Mouse (Mus musculus) cerebellum, postnatal 36 days (tissue): ENCODE measurements around the gene Mog.
A peak's percentile ranks its signal among the peaks of the same experiment; 100 is the strongest.
"Not testable (repeated sequence)": the region's sequence is repeated elsewhere in the genome, so short reads cannot be mapped to it uniquely, and the experiment has no call there.

ENCODE experiments used
- DNase-seq, 2 experiments: peaks; one replicate each; pipeline ENCODE4 v3.0.0; 2021 to 2022; ENCODE audit warnings: mixed read lengths in 2 of 2

The Mog gene

DNA sequence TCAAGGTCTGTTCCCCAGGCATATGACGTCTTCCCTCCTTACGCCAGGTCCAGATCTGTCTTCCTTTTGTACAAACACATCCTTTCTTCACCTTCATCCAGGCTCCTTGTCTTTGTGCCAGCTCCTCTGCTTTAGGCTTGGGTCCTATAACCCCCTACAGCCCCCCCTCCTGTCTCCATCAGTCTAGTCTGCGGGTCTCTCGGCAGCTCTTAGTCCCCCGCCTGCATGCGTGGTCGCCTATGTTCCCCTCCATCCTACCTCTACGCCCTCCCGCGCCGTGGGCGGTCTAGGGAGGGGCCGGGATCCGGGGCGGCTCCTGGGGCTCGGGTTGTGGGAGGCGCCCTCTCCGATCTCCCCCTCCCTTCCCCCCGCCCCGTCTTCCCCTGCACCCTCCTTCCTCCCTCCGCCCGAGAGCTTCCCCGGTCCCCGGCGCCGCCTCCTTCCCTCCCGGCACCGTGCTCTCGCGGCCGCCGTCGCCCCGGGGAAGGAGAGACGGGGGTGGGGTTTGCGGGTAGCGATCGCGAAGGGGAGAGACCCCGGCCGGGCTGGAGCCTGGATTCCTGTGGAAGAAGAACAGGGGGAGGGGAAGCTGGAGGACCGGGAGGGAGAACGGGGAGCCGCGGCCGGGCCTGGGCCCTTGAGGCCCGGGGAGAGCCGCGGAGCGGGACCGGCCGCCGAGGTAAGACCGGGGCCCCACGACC is 22.6 kb upstream of the Mog start, which contains the start of gene Gabbr1:
Gene Gabbr1, plus strand, starts transcription at position 356 of the 701 bp plus-strand sequence.
- DNase-seq, result peak; percentile 79 to 87

DNA sequence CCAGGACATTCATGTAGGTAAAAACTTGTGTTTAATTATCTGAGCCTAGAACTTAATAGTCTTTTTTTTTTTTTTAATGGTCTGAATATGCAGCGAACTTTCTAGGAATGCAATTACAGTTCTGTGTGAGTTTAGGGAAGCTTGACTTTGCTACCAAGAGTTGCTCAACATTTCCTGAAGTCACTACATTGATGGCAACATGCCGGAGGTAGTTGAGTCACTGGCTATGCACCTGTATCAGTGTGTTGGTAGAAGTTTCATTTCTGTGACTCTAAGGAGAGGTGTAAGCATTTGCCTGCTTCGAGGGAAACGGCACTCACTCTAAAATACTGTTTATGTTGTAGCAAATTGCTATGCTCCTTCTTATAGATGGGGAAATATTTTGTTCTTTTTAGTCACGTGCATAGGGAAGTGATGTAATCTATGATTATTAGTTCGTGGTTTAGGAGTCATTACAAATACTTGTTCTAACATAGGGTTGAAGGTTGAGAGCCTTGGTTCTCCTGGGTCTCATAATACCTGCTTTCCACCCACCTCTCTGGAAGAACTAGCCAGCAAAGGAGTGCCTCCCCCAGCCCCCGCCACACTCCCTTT is 21.6 kb upstream of the Mog start:
- DNase-seq, result no peak

DNA sequence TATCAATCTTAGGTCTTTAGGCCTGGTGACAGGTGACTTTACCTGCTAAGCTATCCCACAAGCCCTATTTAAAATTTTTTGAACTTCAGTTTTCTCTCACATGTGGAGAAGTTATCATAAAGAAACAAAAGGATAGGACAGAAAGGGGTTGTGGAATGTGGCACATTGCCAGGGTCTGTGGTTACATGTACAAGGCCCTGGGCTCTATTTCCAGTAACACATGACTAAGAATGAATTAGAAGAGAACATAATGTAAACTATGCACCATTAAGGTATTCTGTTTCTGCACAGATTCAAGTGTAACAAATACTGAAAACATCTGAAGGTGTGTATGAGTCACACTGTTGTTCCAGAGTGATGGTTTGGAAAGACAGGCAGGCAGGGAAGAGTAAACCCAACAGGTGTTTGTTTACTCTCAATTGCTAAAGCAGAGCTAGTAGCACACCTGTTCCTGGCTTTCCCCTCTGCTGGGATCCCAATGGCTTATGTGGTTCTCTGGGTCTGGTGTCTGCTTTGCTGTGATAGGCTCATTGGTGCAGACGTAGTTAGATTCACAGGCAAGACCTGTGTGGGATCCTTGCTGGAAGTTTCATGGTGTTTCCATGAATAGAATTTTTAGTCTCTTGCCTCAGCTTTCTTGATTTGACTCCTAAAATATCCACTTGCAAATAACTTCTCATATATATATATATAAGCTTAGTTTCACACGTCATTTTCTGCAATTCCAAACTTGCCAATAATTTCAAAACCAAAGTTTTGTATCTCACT is 16.1 kb upstream of the Mog start:
- DNase-seq, result no peak

DNA sequence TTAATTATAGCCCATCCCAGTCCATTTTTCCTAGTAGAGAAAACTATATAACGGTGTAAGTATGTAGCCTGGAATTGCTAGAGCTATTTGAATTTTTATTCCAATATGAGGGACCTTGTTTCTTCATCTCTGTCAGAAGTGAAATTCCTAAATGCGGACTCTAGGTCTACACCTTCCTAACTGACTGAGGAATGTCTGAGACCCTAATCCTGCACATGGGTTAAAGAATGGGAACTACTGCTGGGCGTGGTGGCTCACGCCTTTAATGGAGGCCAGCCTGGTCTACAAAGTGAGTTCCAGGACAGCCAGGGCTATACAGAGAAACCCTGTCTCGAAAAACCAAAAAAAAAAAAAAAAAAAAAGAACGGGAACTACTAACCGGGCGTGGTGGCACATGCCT is 6.0 kb upstream of the Mog start:
- no peak for DNase-seq

DNA sequence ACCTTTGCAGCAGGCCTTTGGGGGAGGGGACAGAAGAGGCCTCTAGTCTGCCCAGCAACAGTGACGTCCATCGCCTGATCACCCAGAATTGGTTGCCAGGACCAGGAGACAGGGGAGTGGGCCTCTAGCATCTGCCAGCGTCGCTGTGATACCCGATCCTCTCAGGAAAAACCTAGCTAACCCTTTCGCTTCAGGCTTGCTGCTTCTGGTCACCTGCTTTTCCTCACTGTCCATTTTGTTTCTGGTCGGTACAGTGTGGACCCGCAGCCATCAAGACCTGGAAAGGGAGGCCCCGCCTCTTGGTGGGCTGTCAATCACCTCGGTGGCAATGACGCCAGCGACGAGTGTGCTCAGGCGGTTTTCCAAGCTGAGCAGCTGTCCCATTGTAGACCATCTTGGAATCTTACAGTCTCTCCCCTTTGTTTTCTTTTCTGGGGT is 5.5 kb upstream of the Mog start:
- DNase-seq, result peak; percentile 92 to 96

DNA sequence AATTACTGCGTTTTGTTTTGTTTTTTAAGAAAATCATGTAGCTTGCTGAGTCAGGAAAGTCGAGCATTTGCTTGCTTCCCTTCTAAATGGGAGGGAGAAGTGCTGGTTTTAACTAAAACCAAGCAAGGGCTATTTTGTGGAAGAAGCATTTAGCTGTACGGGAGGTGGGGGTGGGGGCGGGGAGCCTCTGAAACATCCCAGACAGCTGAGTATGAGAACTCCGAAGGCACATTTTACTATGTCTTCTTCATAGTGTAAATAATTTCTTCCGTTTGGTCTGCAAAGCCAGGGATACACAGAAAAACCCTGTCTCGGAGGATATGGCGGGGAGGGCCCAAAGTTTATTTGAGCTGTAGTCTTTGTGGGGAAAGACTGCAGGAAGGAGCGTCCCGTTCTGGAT is 5.0 kb upstream of the Mog start:
- DNase-seq, result no peak

DNA sequence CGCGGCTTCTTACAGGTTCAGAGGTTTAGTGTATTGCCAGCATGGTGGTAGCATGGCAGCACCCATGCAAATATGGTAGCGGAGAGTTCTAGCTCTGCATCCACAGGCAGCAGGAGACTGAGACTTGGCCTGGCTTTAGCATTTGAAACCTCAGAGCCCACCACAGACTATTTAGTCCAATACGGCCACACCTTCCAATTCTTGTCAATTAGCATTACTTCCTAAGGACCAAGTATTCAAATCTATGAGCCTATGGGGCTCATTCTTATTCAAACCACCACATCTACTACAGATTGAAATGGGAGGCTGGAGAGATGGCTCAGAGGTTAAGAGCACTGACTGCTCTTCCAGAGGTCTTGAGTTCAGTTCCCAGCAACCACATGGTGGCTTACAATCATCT is 4.3 kb upstream of the Mog start:
- DNase-seq, result no peak

DNA sequence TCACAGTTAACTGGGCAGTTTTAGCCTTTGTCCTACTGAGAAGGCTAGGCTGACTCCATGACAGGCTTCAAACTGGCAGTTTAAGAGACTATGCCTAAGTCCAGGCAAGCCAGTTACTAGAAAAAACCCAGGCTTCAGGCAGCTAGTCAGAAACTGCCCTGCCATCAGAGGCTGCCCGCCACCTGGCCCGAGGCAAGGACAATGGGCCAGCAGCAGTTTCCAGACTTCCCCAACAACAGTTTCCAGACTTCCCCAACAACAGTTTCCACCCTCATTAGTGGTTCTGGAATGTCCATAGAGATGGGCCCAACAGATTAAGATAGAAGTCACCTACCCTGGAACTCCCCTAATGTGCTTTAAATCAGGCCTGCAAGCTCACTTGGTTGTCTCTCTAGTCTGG is 3.2 kb upstream of the Mog start:
- DNase-seq, result no peak

DNA sequence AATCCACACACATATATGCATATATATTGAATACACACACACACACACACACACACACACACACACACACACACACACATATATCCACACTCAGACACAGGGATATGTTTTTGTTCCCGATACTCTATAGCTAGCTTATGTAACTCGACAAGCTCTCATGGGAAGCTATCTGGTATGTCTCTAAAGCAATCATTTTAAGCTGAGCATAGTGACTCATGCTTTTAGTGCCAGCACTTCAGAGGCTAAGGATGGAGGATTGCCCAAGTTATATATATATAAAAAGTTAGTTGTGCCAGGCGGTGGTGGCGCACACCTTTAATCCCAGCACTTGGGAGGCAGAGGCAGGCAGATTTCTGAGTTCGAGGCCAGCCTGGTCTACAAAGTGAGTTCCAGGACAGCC is 4.0 kb downstream of the Mog start:
- DNase-seq, result not testable (repeated sequence)

DNA sequence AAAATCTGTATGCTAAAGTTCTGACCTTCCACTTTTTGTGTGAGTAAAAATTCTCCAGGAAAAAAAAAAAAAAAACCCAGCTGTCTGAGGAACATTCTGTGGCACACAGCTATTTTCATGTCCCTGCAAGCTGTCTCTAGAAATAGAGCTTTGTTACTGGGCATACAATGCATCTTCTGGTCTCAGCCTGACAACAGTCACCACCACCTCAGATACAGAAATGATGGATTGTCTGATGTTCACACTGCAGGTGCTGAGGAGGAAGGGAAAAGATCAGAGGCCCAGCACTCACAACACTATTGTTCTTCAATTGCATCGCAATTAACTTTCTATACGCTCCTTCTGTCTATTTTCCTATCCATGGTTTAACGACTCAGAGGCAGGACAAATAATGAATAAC is 4.9 kb downstream of the Mog start:
- no peak for DNase-seq

DNA sequence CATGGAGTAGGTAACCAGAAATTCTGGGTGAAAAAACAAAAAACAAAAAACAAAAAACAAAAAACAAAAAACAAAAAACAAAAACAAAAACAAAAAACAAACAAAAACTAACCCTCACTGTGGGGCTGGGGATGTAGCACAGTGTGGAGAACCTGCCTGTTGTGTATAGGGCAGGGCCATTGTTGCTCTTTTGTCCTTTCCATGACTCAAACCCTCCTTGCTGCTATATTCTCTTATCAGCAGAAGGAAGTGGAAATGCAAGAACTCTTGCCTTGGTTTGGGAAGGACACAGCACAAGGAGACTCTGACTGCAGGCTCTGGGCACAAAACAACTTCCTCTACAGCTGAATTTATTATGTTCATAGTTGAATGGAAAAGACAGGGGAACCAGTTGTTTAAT is 6.9 kb downstream of the Mog start:
- no peak for DNase-seq

DNA sequence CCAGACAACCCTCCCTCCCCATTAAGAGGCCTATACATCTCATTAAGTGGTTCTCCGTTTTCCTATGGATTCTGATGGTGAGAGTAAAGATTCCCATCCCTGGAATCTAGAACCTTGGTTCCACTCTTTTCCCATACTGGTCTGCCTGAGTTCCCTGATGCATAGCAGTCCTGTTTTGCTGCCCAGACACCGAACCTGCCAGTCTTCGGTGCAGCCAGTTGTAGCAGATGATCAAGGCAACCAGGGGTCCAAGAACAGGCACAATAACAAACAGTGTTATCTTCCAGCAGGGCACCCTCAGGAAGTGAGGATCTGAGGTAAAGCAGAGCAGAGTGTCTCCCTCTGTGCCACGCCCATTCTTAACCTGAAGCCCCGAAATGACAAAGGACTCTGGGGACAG is 11.1 kb downstream of the Mog start:
- no peak for DNase-seq

DNA sequence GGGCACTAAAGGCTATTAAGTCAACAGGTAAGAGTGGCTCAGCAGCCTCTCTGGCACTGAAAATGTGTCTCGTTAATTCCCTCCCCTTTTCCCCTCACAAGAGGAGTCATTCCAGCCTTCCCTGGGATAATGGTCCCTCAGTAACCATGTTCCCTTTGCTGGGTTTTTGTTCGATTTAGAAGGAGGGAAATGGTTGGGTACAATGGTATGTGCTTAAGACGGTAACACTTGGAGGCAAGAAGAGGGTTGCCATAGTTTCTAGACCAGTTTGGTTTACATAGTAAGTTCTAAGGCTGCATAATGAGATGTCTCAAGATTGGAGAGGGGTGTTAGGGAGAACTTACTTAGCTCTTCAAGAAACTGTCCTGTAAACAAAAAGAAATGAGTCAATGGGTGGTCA is 11.5 kb downstream of the Mog start:
- no peak for DNase-seq

DNA sequence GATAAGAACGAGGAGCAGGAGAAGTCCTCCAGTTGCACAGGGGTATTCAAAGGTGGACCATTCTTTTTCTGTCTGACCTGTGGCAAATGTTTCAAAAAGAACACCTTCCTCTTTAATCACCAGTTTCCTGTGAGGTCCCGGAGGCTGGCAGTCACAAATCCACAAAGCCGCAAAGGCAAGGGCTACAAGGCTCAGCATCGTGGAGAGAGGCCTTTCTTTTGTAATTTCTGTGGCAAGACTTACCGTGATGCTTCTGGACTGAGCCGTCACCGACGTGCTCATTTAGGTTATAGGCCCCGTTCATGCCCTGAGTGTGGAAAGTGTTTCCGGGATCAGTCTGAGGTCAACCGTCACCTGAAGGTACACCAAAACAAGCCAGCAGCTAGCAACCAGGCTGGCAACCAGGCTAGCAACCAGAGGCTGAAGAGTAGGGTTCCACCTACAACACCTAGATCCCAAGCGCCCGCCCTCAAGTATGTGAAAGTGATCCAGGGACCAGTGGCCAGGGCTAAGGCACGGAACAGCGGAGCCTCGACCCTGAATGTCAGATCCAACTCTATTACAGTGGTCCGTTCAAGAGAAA is 13.6 kb downstream of the Mog start:
- no peak for DNase-seq

DNA sequence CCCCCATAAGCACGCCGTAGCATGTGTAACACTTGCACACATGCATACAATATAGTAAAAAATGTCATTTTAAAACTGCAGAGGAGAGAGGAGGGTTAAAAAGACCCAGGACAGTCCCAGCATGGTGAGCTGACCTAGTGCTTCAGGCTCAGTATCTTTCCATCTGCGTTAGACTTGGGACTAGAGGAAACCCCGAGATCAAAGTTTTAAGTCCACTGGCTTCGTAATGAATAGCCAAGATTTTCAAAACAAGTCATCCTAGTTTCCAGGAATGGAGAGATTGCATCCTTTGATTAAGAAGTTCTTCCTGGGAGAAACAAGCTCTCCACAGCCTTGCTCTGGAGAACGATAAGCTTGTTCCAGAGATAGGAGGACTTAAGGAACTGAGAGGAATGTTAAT is 15.0 kb downstream of the Mog start:
- DNase-seq, result no peak

DNA sequence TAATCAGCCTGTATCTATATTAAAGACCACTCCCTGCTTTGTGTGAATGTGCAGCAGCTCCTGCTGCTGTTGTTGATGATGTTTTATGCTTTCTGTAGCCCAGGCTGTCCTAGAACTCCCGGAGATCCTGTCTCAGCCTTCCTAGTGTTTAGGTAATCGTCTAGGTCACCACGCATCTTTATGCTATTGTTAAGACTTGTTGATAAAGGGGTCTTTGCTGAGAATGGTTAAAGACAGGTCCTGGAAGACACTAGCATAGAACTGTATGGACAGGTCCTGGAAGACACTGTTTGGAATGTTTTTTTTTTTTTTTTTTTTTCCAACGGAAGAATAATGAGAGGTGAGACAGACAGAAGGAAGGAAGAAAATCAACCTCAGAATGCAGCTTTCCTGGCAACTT is 19.8 kb downstream of the Mog start:
- DNase-seq, result no peak

DNA sequence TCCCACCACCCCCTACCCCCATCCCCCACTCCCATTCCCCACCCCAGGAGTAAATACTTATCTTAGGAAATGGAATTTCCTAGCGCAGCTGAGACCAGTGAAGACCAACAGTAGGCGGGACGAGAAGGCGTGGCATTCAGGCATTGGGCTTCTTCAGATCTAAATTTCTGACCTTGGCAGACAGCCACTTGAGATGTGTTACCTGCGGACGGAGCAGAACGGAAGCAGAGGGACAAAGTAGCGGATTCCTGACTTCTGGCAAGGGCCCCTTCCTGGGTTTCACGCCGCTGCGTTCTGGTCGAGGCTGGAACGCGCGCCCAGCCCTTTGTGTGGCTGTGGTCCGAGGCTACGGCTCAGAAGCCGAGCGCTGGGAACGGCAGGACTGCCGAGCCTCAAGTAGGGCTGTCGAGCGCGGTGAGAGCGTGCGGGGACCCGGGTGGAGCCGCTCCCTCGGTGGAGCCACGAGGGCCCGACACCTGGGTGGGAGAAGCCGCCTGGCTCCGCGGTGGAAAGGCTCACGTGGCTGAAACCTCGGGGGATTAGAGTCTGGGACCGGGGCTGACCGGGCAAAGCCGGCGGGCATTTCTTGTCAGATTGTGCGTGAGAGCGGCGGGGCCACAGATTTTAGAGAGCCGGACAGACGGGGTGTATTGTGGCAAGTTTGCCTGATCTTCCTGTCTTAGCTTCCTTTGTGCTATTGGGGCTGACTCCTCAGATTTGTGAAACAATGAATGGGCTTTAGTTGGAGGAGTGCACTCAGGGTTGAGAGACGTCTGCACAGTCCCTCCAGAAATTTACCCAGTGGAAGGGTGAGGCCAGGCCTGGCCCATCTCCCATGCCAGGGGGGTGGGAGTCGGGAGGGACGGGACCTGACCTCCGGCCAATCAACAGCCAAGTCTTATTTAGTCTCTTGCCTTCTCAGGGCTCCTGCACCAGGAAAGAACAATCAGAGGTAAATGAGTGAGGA is 20.6 kb downstream of the Mog start:
- peak; percentile 31 to 52 for DNase-seq

DNA sequence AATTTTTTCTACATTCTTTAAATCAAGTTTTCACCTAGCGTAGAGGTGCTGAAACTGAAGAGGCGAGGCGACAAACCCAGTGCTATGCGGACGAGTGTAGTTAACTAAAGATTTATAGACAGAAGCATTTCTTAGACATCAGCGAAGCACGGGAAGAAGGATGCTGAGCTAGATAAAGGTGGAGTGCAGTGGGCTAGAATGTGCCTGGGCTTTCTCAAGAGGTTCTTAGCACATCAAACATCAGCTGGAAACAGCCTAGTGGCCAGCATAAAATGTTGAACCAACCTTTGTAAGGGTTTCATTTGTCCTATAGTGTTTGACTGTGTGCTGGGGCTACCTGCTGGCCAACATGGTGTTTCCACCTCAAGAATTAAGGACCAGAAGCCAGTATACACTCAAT is 22.3 kb downstream of the Mog start, which contains the start of gene Zfp57:
Gene Zfp57, plus strand, starts transcription at position 301 of the 400 bp plus-strand sequence.
- DNase-seq, result no peak

DNA sequence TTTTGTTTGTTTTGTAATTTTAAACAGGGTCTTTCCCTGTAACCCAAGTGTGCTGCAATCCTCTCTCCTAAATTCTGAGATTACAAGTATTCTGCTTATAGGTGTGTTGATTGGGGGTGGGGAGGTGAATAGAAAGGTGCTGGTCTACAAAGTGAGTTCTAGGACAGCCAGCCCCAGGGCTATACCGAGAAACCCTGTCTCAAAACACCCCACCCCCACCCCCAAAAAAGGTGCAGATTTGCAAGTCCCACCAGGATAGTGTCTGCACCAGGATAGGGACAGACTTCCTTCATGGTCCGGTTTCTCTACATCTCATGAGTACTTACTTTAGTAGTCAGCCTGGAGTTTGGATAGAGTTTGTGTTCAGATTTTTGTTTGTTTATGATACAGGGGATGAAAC is 24.7 kb downstream of the Mog start:
- DNase-seq, result no peak

DNA sequence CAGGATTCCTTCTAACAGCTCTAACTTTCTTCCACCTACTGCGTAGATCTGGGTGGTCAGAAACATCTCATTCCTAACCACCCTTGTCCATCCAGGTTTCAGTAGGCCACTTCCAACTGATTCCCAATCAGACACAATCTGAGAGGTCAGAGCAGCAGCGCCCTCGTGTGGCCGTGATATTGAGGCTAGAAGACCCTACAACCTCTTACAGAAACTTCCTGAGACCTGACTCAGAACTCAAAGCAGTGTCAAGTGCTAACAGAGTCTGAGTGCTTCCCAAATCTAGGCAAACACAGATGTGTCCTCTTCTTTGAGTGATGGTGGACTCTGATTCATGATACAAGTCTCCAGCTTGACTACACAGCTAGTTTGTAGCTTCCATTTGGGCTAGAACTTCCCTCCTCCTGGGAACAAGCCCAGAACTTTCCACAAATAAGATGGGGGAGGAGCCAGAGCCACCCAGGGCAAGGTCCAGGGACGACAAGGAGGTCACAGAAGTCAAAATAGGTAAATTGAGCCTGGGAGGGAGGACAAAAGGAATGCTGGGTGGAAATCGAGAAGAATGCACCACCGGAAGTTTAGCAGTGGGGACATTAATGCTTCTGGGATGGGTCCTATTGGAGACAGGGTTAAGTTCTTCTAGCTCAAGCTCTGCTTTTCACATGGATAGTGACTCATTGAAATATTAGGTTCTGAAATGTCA is 26.0 kb downstream of the Mog start:
- peak; percentile 79 for DNase-seq

DNA sequence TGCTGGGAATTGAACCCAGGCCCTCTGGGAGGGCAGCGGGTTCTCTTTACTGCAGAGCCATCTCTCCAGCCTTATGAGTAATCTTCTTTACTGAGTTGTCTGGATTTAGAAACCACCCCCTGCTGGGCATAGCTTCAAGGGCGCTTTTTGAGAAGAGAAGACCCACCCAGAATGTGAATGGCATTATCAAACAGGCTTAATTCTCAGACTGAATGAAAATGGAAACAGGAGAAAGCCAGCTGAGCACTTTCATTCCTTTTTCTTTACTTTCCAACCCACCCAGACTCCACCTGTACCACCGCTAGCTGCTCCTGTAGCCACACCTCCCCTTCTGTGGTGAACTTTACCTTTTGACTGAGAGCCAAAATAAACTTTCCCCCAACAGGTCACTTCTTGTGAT is 27.8 kb downstream of the Mog start:
- DNase-seq, result no peak

DNA sequence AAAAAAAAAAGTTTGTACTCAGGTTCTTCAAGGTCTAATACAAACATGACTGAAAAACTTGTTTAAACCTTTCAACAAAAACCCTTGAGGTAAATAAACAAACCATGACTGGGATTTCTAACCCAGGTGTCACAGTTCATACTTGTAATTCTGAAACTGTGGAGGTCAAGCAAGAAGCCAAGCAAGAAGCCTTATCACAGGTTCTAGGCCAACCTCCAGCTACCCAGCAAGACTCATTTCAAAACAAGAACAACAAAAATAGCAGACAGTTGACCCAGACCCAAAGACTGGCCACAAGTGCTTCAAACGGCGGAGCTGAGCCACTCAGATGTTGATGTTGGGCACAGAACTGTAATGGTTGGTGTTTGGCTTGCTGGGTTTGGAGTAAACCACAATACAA is 28.7 kb downstream of the Mog start:
- DNase-seq, result no peak
